ENCODE assay signal across 8 mouse cellular contexts in genomic region chr9:63135801-63136200, GRCm38 (mm10). TPM values are rescaled to one million over a fixed set of nuclear protein-coding genes. Genes with fewer than 3 reads are reported as not detected.
DNase-seq lines count a peak whose midpoint lies in the region; ATAC-seq and TF ChIP-seq lines count a peak whose summit lies in the region.

No protein-coding gene starts in this region.

- ATAC-seq in forebrain, embryonic 13.5 days: no peak
- no peak for ATAC-seq in intestine, embryonic 16.5 days
- ATAC-seq in erythroblast, adult 5-6 weeks (replicated peaks; ENCODE audit: low FRiP score, poor library complexity, severe bottlenecking): no peak; the same call in 1 of the 2 replicates

- H3K36me3 ChIP-seq in testis, adult 2 months (ENCODE audit: control insufficient read depth, insufficient read depth, low read length): no peaks in the 10 kb centered on the region
- no peaks in the 10 kb centered on the region for H3K36me3 ChIP-seq in forebrain, embryonic 13.5 days (ENCODE audit: poor library complexity, severe bottlenecking)
- H3K36me3 ChIP-seq in intestine, embryonic 16.5 days (ENCODE audit: control insufficient read depth, insufficient read depth, low read length): no peaks in the 10 kb centered on the region

- TF ChIP-seq CTCF in testis, adult 2 months (IDR thresholded peaks at IDR 0.05; ENCODE audit: control insufficient read depth, insufficient read depth, insufficient replicate concordance, low read depth, low read length): peak; percentile 65; the same call in 1 of the 2 replicates
- TF ChIP-seq CTCF in bone marrow macrophage, adult 2 months (IDR thresholded peaks at IDR 0.05; ENCODE audit: low read depth, low read length): no peak
- peak; percentile 81 for TF ChIP-seq CTCF in lung, adult 2 months (IDR thresholded peaks at IDR 0.05; ENCODE audit: insufficient read depth, low read length)

- no peaks in the 10 kb centered on the region for H3K9me3 ChIP-seq in forebrain, embryonic 13.5 days (replicated peaks)
- no peaks in the 10 kb centered on the region for H3K9me3 ChIP-seq in intestine, embryonic 16.5 days (ENCODE audit: control insufficient read depth, low read length)

- under 1% methylated on average over 16 of the region's 16 CpGs for WGBS in forebrain, embryonic 13.5 days
- under 1% methylated on average over 16 of the region's 16 CpGs for WGBS in intestine, embryonic 16.5 days
- under 1% methylated on average over 16 of the region's 16 CpGs for WGBS in lung, adult 2 months

- no peaks in the 10 kb centered on the region; the same call in 1 of the 2 replicates for H3K27me3 ChIP-seq in testis, adult 2 months (ENCODE audit: control insufficient read depth, insufficient read depth, low read length)
- peaks cover 82% of the 10 kb centered on the region for H3K27me3 ChIP-seq in forebrain, embryonic 13.5 days
- H3K27me3 ChIP-seq in intestine, embryonic 16.5 days (replicated peaks; ENCODE audit: control insufficient read depth, insufficient read depth, low read length): peaks cover 66% of the 10 kb centered on the region

- 0 out of 2 replicates have a peak overlapping the region, but pooled peaks have one; percentile 26 for H3K9ac ChIP-seq in forebrain, embryonic 13.5 days
- H3K9ac ChIP-seq in intestine, embryonic 16.5 days (ENCODE audit: low read depth, low read length): no peak overlapping the region

- peak overlapping the region; percentile 57 for H3K4me2 ChIP-seq in forebrain, embryonic 13.5 days
- H3K4me2 ChIP-seq in intestine, embryonic 16.5 days (ENCODE audit: low read depth, low read length): peak overlapping the region; percentile 51

- no peak for TF ChIP-seq POLR2A in testis, adult 2 months (IDR thresholded peaks at IDR 0.05; ENCODE audit: control insufficient read depth, low read depth, low read length)
- no peak for TF ChIP-seq POLR2A in bone marrow macrophage, adult 2 months (IDR thresholded peaks at IDR 0.05; ENCODE audit: borderline replicate concordance, low read depth, low read length)
- no peak for TF ChIP-seq POLR2A in lung, adult 2 months (IDR thresholded peaks at IDR 0.05; ENCODE audit: borderline replicate concordance, extremely low read depth, low read depth, low read length)

- H3K4me3 ChIP-seq in testis, adult 2 months (ENCODE audit: control insufficient read depth, low read depth, low read length): no peak overlapping the region
- peak overlapping the region; percentile 41 for H3K4me3 ChIP-seq in bone marrow macrophage, adult 2 months (ENCODE audit: insufficient read depth, low read length)
- peak overlapping the region; percentile 31 for H3K4me3 ChIP-seq in forebrain, embryonic 13.5 days
- H3K4me3 ChIP-seq in intestine, embryonic 16.5 days (ENCODE audit: low read length): peak overlapping the region; percentile 35
- peak overlapping the region; percentile 55 for H3K4me3 ChIP-seq in lung, adult 2 months (replicated peaks; ENCODE audit: extremely low read depth, low read depth, low read length)

- H3K27ac ChIP-seq in testis, adult 2 months (ENCODE audit: control insufficient read depth, insufficient read depth, low read depth, low read length): no peak overlapping the region
- no peak overlapping the region for H3K27ac ChIP-seq in bone marrow macrophage, adult 2 months (ENCODE audit: insufficient read depth, low read depth, low read length)
- no peak overlapping the region for H3K27ac ChIP-seq in forebrain, embryonic 13.5 days
- H3K27ac ChIP-seq in intestine, embryonic 16.5 days (ENCODE audit: low read length): no peak overlapping the region

- DNase-seq in testis, postnatal 14 days (ENCODE audit: low spot score): no peak
- DNase-seq in lung, adult 2 months: peak; percentile 59
- peak; percentile 81 for DNase-seq in retina, embryonic 14.5 days (ENCODE audit: low spot score)

- H3K4me1 ChIP-seq in testis, adult 2 months (ENCODE audit: control insufficient read depth, insufficient read depth, low read length): peaks cover 17% of the 10 kb centered on the region
- H3K4me1 ChIP-seq in bone marrow macrophage, adult 2 months (ENCODE audit: control insufficient read depth, insufficient read depth, low read length): peaks cover 2% of the 10 kb centered on the region; the same call in 1 of the 2 replicates
- H3K4me1 ChIP-seq in forebrain, embryonic 13.5 days: peaks cover 46% of the 10 kb centered on the region
- H3K4me1 ChIP-seq in intestine, embryonic 16.5 days (ENCODE audit: control insufficient read depth, insufficient read depth, low read length): peaks cover 11% of the 10 kb centered on the region
- peaks cover 9% of the 10 kb centered on the region; the same call in 1 of the 2 replicates for H3K4me1 ChIP-seq in lung, adult 2 months (ENCODE audit: control insufficient read depth, insufficient read depth, low read length)

RNA-seq across cellular contexts. Expression of gene Skor1, which starts 13.0 kb away (rescaled TPM):
- 1.2 and 1.6 TPM in 2 replicates for polyA plus RNA-seq in testis, adult 2 months (2012; rRNA removed)
- not detected in 2 replicates for polyA plus RNA-seq in bone marrow macrophage, adult 2 months (2012; ENCODE audit: insufficient read depth, insufficient read length, missing spikeins)
- 0.28 and 0.55 TPM in 2 replicates for polyA plus RNA-seq in forebrain, embryonic 13.5 days (2015; fragmentation: Nextera tagmentation; extraction: Ambion mirVana)
- polyA plus RNA-seq in intestine, embryonic 16.5 days (2015; fragmentation: Nextera tagmentation; extraction: Ambion mirVana): not detected in 2 replicates
- 0.02 and 0.07 TPM in 2 replicates for polyA plus RNA-seq in lung, adult 2 months (2012; rRNA removed)
- not detected in 2 replicates for total RNA-seq in erythroblast, adult 5-6 weeks (2015; ENCODE audit: low replicate concordance)
- total RNA-seq in erythroblast, adult 5-6 weeks (2017; ENCODE audit: low replicate concordance): not detected in 2 replicates
